Mouse (Mus musculus) liver, embryonic 16.5 days (tissue): ENCODE data around the gene Gm17545. TPM values are rescaled to one million over a fixed set of nuclear protein-coding genes. Genes with fewer than 3 reads are reported as not detected.
"Not testable (repeated sequence)": the region's sequence is repeated elsewhere in the genome, so short reads cannot be mapped to it uniquely, and the experiment has no call there.

Experiments used
- ATAC-seq: fragments of 200-750 bp; cut with Nextera tagmentation; 2 replicates; pipeline ENCODE4 v1.8.0; 2017; ENCODE audit warnings: low read depth, mild to moderate bottlenecking, moderate number of reproducible peaks, moderate library complexity
- H3K27ac ChIP-seq: fragments of 300-500 bp; sonication (generic); 2 replicates; pipeline ENCODE4 v1.5.1; 2014; ENCODE audit warnings: mild to moderate bottlenecking, low read length
- H3K27me3 ChIP-seq: fragments of 300-500 bp; sonication (generic); 2 replicates; pipeline ENCODE4 v1.6.1; 2014; ENCODE audit warnings: low read depth, low read length, mixed read lengths; ENCODE audit not compliant: control insufficient read depth, insufficient read depth
- H3K36me3 ChIP-seq: fragments of 300-500 bp; sonication (generic); 2 replicates; pipeline ENCODE4 v1.6.1; 2014; ENCODE audit warnings: mild to moderate bottlenecking; ENCODE audit not compliant: control insufficient read depth, insufficient read depth
- H3K4me1 ChIP-seq: fragments of 300-500 bp; sonication (generic); 2 replicates; pipeline ENCODE4 v1.6.1; 2014; ENCODE audit warnings: low read depth, low read length, mixed read lengths; ENCODE audit not compliant: control insufficient read depth
- H3K4me2 ChIP-seq: fragments of 300-500 bp; sonication (generic); 2 replicates; pipeline ENCODE4 v1.6.1; 2014; ENCODE audit warnings: low read depth, low read length, mixed read lengths
- H3K4me3 ChIP-seq: fragments of 300-500 bp; sonication (generic); 2 replicates; pipeline ENCODE4 v1.5.1; 2014; ENCODE audit warnings: low read depth, mild to moderate bottlenecking, low read length
- H3K9ac ChIP-seq: fragments of 300-500 bp; sonication (generic); 2 replicates; pipeline ENCODE4 v1.6.1; 2014; ENCODE audit warnings: low read depth, low read length
- H3K9me3 ChIP-seq: fragments of 300-500 bp; sonication (generic); replicated peaks from 2 replicates; pipeline ENCODE4 v1.6.1; 2016; ENCODE audit warnings: low read length; ENCODE audit not compliant: control insufficient read depth
- WGBS: fragments of 180-500 bp; shearing (Covaris S2); extraction: QIAGEN DNeasy Blood & Tissue Kit; methylation state at CpG from one replicate; pipeline ENCODE4 v1.1.7; 2014; ENCODE audit not compliant: insufficient replicate concordance; 5-methylcytosine and 5-hydroxymethylcytosine counted together
- polyA plus RNA-seq: library from polyadenylated mRNA; unstranded; fragments of >200 nt; fragmentation: Nextera tagmentation; extraction: Ambion mirVana; gene quantifications from 2 replicates; pipeline ENCODE4 v1.2.1, GENCODE M21; 2015

Gm17545 gene
- not detected in 2 replicates for polyA plus RNA-seq

DNA sequence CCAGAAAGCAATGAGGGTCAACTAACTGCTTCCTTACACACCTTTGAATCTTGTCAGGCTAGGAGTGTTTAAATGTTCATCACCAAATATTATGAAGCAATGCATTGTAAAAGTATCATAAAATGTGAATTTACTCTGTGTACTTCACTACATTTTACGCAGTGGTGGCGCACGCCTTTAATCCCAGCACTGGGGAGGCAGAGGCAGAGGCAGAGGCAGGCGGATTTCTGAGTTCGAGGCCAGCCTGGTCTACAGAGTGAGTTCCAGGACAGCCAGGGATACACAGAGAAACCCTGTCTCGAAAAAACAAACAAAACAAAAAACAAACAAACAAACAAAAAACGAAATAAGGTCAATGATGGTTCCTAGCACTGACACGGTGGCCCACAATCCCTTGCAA, at the start of gene Gm17545:
TSS of gene Gm17545 (plus strand) at position 301 of the 400 bp plus-strand sequence.
- H3K4me2 ChIP-seq: peak within 1 kb of the TSS; percentile 24
- peaks cover 11% of the 10 kb centered on the region for H3K4me1 ChIP-seq
- H3K4me3 ChIP-seq, ATAC-seq, H3K9ac ChIP-seq, H3K27me3 ChIP-seq, H3K9me3 ChIP-seq: not testable (repeated sequence)
- peak within 1 kb of the TSS; percentile 58 for H3K27ac ChIP-seq
- WGBS: 77% methylated on average over 8 of the region's 8 CpGs
- peaks cover 29% of the 10 kb centered on the region for H3K36me3 ChIP-seq

DNA sequence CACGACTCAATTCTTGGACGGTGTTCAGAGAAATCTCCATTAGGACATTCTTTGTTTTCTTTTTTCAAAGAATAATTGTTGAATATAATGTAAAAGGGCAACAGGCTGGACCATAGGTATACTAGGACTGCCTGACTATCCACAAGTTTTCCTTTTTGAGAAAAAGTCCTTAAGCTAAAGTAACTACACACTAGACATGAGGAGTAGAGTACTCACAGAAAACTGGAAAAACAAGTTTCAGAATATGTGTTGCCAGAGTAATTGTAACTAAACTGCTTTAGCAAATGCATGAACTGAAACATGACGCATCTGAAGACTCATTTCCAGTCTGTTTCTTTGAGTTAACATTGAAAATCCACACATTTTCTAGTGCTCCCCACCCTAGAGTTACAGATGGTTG, 48.7 kb upstream of the Gm17545 start:
- H3K36me3 ChIP-seq: no peaks in the 10 kb centered on the region
- no peak overlapping the region for H3K4me2 ChIP-seq
- no peak overlapping the region for H3K9ac ChIP-seq
- 73% methylated on average over 3 of the region's 3 CpGs for WGBS
- H3K9me3 ChIP-seq: no peaks in the 10 kb centered on the region
- H3K27ac ChIP-seq: no peak overlapping the region
- no peak for ATAC-seq
- no peaks in the 10 kb centered on the region for H3K4me1 ChIP-seq
- no peaks in the 10 kb centered on the region for H3K27me3 ChIP-seq
- no peak overlapping the region for H3K4me3 ChIP-seq

DNA sequence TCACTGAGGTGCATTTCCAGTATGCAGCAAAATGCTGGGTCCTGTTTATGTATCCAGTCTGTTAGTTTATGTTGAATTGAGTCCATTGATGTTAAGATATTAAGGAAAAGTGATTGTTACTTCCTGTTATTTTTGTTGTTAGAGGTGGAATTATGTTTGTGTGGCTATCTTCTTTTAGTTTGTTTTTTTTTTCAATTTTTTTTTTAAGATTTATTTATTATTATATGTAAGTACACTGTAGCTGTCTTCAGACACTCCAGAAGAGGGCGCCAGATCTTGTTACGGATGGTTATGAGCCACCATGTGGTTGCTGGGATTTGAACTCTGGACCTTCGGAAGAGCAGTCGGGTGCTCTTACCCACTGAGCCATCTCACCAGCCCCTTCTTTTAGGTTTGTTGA, 46.5 kb upstream of the Gm17545 start:
- H3K27me3 ChIP-seq, H3K4me2 ChIP-seq, H3K36me3 ChIP-seq, H3K4me1 ChIP-seq, ATAC-seq, H3K27ac ChIP-seq, H3K4me3 ChIP-seq, H3K9ac ChIP-seq, H3K9me3 ChIP-seq: not testable (repeated sequence)
- WGBS: 68% methylated on average over 4 of the region's 4 CpGs

DNA sequence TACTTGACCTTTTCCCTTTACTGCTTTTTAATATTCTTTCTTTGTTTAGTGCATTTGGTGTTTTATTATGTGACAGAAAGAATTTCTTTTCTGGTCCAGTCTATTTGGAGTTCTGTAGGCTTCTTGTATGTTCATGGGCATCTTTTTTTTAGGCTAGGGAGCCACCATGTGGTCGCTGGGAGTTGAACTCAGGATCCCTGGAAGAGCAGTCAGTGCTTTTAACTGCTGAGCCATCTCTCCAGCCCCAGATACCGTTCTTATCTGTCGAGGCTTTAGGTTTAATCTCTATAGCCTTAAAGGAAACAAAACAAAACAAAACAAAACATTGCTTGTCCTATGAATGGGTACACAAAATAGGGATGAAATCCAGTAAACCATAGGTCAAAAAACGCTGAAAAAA, 45.7 kb upstream of the Gm17545 start:
- H3K4me3 ChIP-seq, H3K27ac ChIP-seq, H3K36me3 ChIP-seq, H3K4me2 ChIP-seq, H3K9me3 ChIP-seq, ATAC-seq, H3K27me3 ChIP-seq, H3K9ac ChIP-seq, H3K4me1 ChIP-seq: not testable (repeated sequence)
- 15% methylated on average over 4 of the region's 4 CpGs for WGBS

DNA sequence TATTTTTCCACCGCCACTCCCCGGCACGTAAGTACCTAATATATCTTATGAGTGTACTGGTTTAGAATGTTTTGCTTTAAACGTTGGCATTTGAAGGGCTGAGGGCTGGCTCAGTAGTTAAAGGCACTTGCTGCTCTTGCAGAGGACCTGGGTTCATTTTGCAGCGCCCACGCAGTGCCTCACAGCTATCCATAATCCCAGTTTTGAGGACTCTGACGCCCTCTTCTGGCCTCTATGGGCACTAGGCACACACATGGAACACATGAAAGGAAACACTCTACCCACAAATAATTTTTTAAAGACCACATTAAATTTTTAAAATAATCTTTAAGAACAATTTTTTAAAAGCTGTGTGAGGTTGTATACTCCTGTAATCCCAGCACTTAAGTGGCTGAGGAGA, 44.6 kb upstream of the Gm17545 start:
- WGBS: 68% methylated on average over 7 of the region's 7 CpGs

DNA sequence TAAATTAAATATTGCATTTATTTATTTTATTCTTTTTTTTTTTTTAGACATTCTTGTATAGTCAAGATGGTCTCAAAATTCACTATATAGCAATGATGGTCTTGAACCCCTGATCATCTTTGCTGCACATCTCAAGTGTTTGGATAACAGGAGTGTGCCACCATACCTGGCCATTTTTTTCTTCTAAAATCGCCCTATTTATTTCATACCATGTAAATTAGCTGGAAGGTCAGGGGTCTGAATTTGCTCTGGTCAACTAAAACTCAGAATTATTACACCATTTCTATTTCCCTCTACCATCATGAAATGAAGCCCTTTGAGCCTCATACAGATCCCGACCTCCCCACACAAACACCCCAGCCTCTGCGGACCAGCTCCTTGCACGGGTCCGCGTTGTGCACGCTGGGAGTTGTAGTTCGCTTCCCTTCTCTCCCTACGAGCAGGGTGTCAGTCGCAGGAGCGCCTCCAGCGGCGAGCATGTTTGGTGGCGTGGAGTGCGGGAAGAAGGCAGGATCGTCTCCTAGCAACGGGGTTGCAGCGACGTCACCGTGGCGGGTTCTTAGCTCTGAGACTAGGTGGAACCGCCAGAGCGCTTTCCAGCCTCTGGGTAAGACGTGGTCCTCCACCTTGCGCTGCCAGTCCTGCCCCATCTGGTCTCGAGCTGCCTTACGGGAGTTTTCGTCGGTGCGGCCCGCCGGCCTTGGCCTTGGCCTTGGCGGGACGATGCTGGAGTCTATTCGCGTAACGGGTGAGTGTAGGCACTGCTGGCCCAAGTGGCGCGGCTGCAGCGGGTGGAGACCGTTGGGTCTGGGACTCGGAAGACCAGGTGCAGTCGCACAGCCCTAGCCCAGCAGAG, 42.9 kb upstream of the Gm17545 start, which contains the start of gene 9530077C05Rik:
TSS of gene 9530077C05Rik (plus strand) at position 512 of the 856 bp plus-strand sequence.
- no peaks in the 10 kb centered on the region for H3K27me3 ChIP-seq
- H3K36me3 ChIP-seq: no peaks in the 10 kb centered on the region
- peaks cover 7% of the 10 kb centered on the region for H3K4me1 ChIP-seq
- peak within 1 kb of the TSS; percentile 29; the same call in 1 of the 2 replicates for H3K27ac ChIP-seq
- peak within 1 kb of the TSS; percentile 82 for H3K9ac ChIP-seq
- whole genome bisulfite sequencing: under 1% methylated on average over 43 of the region's 43 CpGs
- H3K4me3 ChIP-seq: peak within 1 kb of the TSS; percentile 76
- ATAC-seq: peak; percentile 98
- H3K9me3 ChIP-seq: no peaks in the 10 kb centered on the region
- peak within 1 kb of the TSS; percentile 99 for H3K4me2 ChIP-seq

More for the DNA sequence above, 44.6 kb upstream of the Gm17545 start:
- H3K27ac ChIP-seq: no peak overlapping the region
- no peaks in the 10 kb centered on the region for H3K36me3 ChIP-seq
- H3K4me3 ChIP-seq: no peak overlapping the region
- no peak overlapping the region for H3K4me2 ChIP-seq
- peaks cover 7% of the 10 kb centered on the region for H3K4me1 ChIP-seq
- H3K9ac ChIP-seq: no peak overlapping the region
- no peaks in the 10 kb centered on the region for H3K9me3 ChIP-seq
- no peaks in the 10 kb centered on the region for H3K27me3 ChIP-seq
- no peak for ATAC-seq

DNA sequence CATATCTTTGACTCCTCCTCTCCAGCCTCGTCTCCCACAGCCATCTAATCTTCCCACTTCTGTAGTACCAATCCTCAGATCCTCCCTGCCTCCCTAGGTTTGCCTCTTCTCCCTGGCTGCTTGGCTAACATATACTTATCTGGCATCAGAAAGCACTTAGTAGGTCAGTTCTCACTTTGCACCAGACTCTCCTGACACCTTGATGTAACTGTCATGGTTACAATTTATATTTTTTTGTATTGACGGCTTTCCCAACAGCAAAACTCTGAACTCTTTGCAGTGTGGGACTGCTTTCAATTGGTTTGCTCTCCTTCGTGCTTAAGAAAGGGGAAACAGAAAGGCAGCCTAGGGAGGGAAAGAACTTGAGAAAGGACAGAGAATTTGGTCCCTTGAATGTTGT, 37.9 kb upstream of the Gm17545 start:
- WGBS: 46% methylated on average over 3 of the region's 3 CpGs
- ATAC-seq: no peak
- no peak overlapping the region for H3K27ac ChIP-seq
- no peak overlapping the region for H3K9ac ChIP-seq
- H3K4me2 ChIP-seq: no peak overlapping the region
- H3K36me3 ChIP-seq: no peaks in the 10 kb centered on the region
- no peaks in the 10 kb centered on the region for H3K27me3 ChIP-seq
- peaks cover 4% of the 10 kb centered on the region for H3K4me1 ChIP-seq
- H3K9me3 ChIP-seq: no peaks in the 10 kb centered on the region
- H3K4me3 ChIP-seq: no peak overlapping the region

DNA sequence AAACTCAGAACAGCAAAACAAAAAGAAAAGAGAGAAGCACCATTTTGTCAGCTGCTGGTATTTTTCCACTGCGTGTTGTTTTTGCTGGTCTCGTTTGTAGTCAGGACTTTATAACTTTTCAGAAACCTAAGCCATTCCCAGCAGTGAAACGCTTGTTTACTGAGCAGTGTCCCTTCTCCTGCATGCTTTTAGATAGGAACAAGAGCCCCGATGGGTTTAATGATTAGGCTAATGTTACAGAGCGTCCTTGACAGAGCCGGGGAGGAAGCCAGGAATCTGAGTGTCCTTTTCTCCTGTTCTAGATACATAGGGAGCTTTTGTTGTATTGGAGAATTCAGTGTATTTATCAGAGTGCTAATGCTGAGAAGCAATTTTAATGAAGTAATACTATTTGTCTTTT, 36.5 kb upstream of the Gm17545 start:
- no peaks in the 10 kb centered on the region; the same call in 1 of the 2 replicates for H3K4me1 ChIP-seq
- 44% methylated on average over 6 of the region's 6 CpGs for WGBS
- peak; percentile 43; the same call in 1 of the 2 replicates for ATAC-seq
- H3K27me3 ChIP-seq: no peaks in the 10 kb centered on the region
- no peak overlapping the region for H3K4me3 ChIP-seq
- H3K9ac ChIP-seq: no peak overlapping the region
- no peaks in the 10 kb centered on the region for H3K36me3 ChIP-seq
- no peak overlapping the region for H3K27ac ChIP-seq
- H3K9me3 ChIP-seq: no peaks in the 10 kb centered on the region
- no peak overlapping the region for H3K4me2 ChIP-seq

DNA sequence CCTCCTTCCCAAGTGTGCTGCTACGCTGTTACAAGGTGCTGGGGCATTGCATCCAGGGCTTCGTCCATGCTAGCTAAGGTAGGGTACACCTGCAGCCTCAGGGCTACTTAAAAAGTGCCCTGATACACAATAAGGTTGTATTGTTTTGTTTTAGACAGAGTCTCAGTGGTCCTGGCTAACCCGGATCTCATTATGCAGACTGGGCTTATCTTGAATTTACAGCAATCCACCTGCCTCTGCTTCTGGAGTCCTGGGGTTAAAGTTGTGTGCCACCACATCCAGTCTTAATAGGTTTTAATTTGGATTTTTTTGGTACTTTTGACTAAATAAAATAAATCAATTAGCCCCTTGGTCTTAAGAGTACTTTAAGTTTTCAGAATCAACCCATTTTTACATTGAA, 34.2 kb upstream of the Gm17545 start:
- Histone ChIP-seq H3K27me3 (no peaks in the 10 kb centered on the region), H3K9ac (no peak overlapping the region), H3K36me3 (no peaks in the 10 kb centered on the region), H3K4me3 (no peak overlapping the region), H3K9me3 (no peaks in the 10 kb centered on the region), H3K4me1 (peaks cover 4% of the 10 kb centered on the region; the same call in 1 of the 2 replicates), H3K27ac (no peak overlapping the region), H3K4me2 (no peak overlapping the region)
- 51% methylated on average over 3 of the region's 3 CpGs for WGBS
- no peak for ATAC-seq
